Mouse (Mus musculus): ENCODE results near the gene Mavs.

- TF ChIP-seq CTCF (IDR thresholded peaks at IDR 0.05; ENCODE audit: low read depth) (no peak), EP300 (optimal IDR thresholded peaks at IDR 0.05) (no peak)
These were observed 326 bp downstream of the Mavs start for GRCm38 (mm10) chr2:131234127-131234650.
